Mouse (Mus musculus) ES-E14 (cell line): ENCODE data around the gene Col4a2.

Experiments used
- CHD2 ChIP-seq: IDR thresholded peaks from 2 replicates; pipeline ENCODE4 v1.6.1; 2014; ENCODE audit warnings: mild to moderate bottlenecking, low read depth, low read length, inconsistent platforms
- HCFC1 ChIP-seq: IDR thresholded peaks from 2 replicates; pipeline ENCODE4 v1.6.1; 2012; ENCODE audit warnings: low read length, inconsistent platforms, borderline replicate concordance; ENCODE audit not compliant: insufficient read depth
- MAFK ChIP-seq: IDR thresholded peaks from 2 replicates; pipeline ENCODE4 v1.6.1; 2014; ENCODE audit warnings: mild to moderate bottlenecking, low read depth, low read length, inconsistent platforms; ENCODE audit not compliant: insufficient read depth
- ZC3H11A ChIP-seq: IDR thresholded peaks from 2 replicates; pipeline ENCODE4 v1.6.1; 2012; ENCODE audit warnings: low read depth, mild to moderate bottlenecking, inconsistent platforms, low read length, borderline replicate concordance
- ZNF384 ChIP-seq: IDR thresholded peaks from 2 replicates; pipeline ENCODE4 v1.6.1; 2012; ENCODE audit warnings: low read depth, low read length, inconsistent platforms

GRCm38 (mm10) chr8:11478807-11479527, 166.4 kb downstream of the Col4a2 start:
- TF ChIP-seq MAFK (no peak), ZNF384 (no peak), ZC3H11A (no peak), HCFC1 (no peak), CHD2 (no peak)
